Mouse (Mus musculus): ENCODE data around the gene Tpt1.

Tpt1 gene

DNA sequence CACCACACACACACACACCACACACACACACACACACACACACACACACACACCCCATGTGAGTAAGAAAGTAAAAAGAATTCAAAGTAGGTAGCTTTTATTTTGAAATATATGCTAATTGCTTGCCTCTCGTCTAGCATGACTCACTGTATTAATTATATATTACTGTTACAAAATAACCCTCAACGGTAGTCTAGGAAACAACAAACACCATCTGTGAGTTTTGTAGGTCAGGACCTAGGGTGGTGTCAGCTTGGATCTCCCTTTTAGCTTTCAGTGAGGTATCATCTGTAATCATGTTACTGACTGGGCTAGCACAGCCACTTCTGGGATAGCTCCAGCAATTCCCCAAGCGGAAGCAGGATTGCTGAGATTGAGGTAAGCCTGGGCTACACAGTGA, 32.4 kb downstream of the Tpt1 start:
- no peak for DNase-seq (ENCODE audit: low spot score in 2 of 2)

DNA sequence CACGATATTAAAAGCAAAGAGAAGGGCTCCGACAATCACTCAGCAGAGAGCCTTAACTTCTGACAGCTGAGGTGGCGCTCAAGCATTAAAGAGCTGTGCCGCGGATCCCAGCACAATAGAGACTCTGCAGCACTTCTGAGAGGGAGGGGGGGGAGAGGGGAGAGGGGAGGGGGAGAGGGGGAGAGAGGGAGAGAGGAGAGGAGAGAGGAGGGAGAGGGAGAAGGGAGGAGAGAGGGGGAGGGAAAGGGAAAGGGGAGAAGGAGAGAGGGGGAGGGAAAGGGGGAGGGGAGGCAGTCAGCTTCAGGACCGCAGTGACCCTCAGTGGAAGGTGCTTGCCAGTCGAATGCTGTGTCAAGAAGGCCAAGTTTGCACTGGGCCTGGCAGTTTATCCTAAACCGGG, 34.1 kb downstream of the Tpt1 start:
- no peak for DNase-seq (ENCODE audit: low spot score in 2 of 2)

DNA sequence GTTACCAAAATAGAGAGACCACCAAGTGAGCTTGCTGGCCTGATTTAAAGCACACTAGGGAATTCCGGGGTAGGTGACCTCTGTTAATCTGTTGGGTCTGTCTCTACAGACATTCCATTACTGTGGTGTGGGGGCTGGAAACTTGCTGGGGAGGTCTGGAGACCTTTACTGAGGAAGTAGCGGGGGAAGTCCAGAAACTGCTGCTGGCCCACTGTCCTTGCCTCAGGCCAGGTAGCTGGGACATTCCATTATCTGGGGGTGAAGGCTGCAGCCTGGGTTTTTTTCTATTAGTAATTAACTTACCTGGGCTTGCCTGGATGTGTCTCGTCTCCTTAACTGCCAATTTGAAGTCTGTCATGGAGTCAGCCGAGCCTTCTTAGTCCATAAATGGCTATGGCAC, 37.0 kb downstream of the Tpt1 start:
- DNase-seq (ENCODE audit: low spot score in 2 of 2): no peak

DNA sequence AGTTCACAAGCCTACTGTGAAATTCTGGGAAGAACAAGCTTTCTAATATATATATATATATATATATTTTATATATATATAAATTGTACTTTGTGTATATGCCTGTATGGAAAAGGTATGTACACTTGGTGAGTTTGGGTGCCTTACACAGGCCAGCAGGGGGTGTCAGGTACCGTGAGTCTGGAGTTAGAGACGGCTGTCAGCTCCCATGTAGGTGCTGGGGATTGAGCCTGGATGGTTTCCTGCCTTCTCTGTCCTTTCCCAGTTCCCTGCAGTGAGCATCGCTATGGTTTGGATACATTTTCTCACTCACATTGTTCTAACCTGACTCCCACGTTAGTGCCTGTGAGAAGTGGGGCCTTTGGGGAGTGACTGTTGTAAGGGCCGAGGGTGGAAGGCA, 38.4 kb downstream of the Tpt1 start:
- DNase-seq (ENCODE audit: low spot score in 2 of 2): no peak

DNA sequence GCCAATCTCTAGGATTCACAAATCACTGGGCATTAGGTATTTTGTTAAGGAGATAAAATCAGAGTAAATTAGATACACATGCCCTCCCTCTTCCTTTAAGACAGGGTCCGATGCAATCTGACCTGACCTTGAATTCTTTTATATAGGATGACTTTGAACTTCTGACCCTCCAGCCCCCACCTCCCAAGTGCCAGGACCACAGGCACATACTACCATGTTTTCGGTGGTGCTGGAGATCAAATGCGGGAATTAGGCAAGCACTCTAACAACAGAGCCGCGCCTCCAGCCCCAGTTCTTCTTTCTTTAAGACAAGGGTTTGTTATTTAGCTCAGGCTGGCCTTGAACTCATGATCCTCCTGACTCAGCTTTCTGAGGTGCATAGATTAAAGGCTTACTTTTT, 39.0 kb downstream of the Tpt1 start:
- no peak for DNase-seq (ENCODE audit: low spot score in 2 of 2)

DNA sequence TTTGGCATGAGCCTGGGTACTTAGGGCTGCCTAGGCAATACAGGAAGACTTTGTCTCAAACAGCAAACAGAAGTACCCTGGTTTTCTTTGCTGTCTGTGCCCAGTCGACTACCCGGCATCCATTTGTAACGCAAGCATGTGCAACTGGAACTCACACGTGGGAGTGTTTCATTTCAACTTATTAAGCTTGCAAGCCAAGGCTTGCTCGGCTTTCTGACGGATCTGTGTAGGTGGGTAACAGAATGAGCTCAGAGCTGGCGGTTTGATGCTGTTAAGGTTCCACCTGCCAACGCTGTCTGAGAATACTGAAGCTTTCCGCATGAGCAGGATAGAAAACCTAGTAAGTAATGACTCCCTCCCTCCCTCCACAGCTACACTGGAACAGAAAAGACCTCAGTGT, 47.2 kb downstream of the Tpt1 start:
- no peak for DNase-seq (ENCODE audit: low spot score in 2 of 2)

Data from spleen, postnatal 10 days (tissue).